Mouse (Mus musculus) liver, postnatal 0 days (tissue): Measurements from ENCODE around the gene Fam155a.

Experiments
- CTCF ChIP-seq: sonication (generic); IDR thresholded peaks from 2 replicates; pipeline ENCODE4 v1.5.1; 2016; ENCODE audit warnings: antibody characterized with exemption, low read depth
- EP300 ChIP-seq: IDR thresholded peaks from 2 replicates; pipeline ENCODE4 v1.6.1; 2016; ENCODE audit warnings: antibody characterized with exemption, low read depth, mild to moderate bottlenecking

- TF ChIP-seq CTCF = no peak
- TF ChIP-seq EP300 = no peak
These were observed 372.9 kb downstream of the Fam155a start for GRCm38 (mm10) chr8:9398040-9398439.
